Mouse (Mus musculus): ENCODE measurements around the gene Paqr6. TPM values are rescaled to one million over a fixed set of nuclear protein-coding genes. Genes with fewer than 3 reads are reported as not detected.

Paqr6 gene
- 1.9 and 2.3 TPM in 2 replicates for polyA plus RNA-seq (2015; fragmentation: Nextera tagmentation; extraction: Ambion mirVana)

- Histone ChIP-seq H3K4me2 (0 out of 2 replicates have a peak within 1 kb of the TSS, but pooled peaks have one; percentile 12), H3K9me3 (no peaks in the 10 kb centered on the region)
- ATAC-seq (ENCODE audit: low FRiP score, low read depth): no peak
Observed at GRCm38 (mm10) chr3:88364337-88364736, at the start of gene Paqr6. TSS of gene Paqr6 (plus strand) at chr3:88364584.

GRCm38 (mm10) chr3:88324951-88325405 is 39.4 kb upstream of the Paqr6 start, which contains the start of gene Glmp:
TSS of gene Glmp (plus strand) at chr3:88325023.
- Histone ChIP-seq H3K4me1 (replicated peaks) (peaks cover 15% of the 10 kb centered on the region), H3K4me3 (peak within 1 kb of the TSS; percentile 49), H3K4me2 (peak within 1 kb of the TSS; percentile 70), H3K9me3 (no peaks in the 10 kb centered on the region), H3K27ac (replicated peaks) (no peak within 1 kb of the TSS), H3K27me3 (no peaks in the 10 kb centered on the region), H3K9ac (peak within 1 kb of the TSS; percentile 49), H3K36me3 (peaks cover 42% of the 10 kb centered on the region)
- 1% methylated on average over 10 of the region's 10 CpGs for WGBS
- ATAC-seq (ENCODE audit: low FRiP score, low read depth): peak; percentile 87

More at GRCm38 (mm10) chr3:88364337-88364736, at the start of gene Paqr6:
- WGBS: 2% methylated on average over 16 of the region's 16 CpGs
- H3K4me3 ChIP-seq: no peak within 1 kb of the TSS
- H3K9ac ChIP-seq: no peak within 1 kb of the TSS
- H3K27me3 ChIP-seq: 0 out of 2 replicates have a peak, but pooled peaks cover 7% of the 10 kb centered on the region
- no peaks in the 10 kb centered on the region; the same call in 1 of the 2 replicates for H3K4me1 ChIP-seq (replicated peaks)
- H3K27ac ChIP-seq (replicated peaks): no peak within 1 kb of the TSS
- peaks cover 36% of the 10 kb centered on the region for H3K36me3 ChIP-seq

- no peak for ATAC-seq (ENCODE audit: low FRiP score, low read depth)
- no peaks in the 10 kb centered on the region for H3K27me3 ChIP-seq
- no peak overlapping the region for H3K4me2 ChIP-seq
- peaks cover 15% of the 10 kb centered on the region for H3K4me1 ChIP-seq (replicated peaks)
- H3K4me3 ChIP-seq: no peak overlapping the region
- no peak overlapping the region for H3K27ac ChIP-seq (replicated peaks)
- 70% methylated on average over 5 of the region's 5 CpGs for WGBS
- peaks cover 6% of the 10 kb centered on the region; the same call in 1 of the 2 replicates for H3K36me3 ChIP-seq
- H3K9ac ChIP-seq: no peak overlapping the region
- H3K9me3 ChIP-seq: no peaks in the 10 kb centered on the region
Observed at GRCm38 (mm10) chr3:88328956-88329355, 35.4 kb upstream of the Paqr6 start.

GRCm38 (mm10) chr3:88331282-88331681 is 33.1 kb upstream of the Paqr6 start:
- 26% methylated on average over 2 of the region's 2 CpGs for WGBS
- no peak overlapping the region for H3K4me3 ChIP-seq
- H3K9ac ChIP-seq: no peak overlapping the region
- no peak overlapping the region for H3K27ac ChIP-seq (replicated peaks)
- H3K36me3 ChIP-seq: peaks cover 6% of the 10 kb centered on the region; the same call in 1 of the 2 replicates
- H3K4me2 ChIP-seq: no peak overlapping the region
- H3K9me3 ChIP-seq: no peaks in the 10 kb centered on the region
- no peaks in the 10 kb centered on the region for H3K27me3 ChIP-seq
- H3K4me1 ChIP-seq (replicated peaks): peaks cover 9% of the 10 kb centered on the region
- ATAC-seq (ENCODE audit: low FRiP score, low read depth): no peak

DNA sequence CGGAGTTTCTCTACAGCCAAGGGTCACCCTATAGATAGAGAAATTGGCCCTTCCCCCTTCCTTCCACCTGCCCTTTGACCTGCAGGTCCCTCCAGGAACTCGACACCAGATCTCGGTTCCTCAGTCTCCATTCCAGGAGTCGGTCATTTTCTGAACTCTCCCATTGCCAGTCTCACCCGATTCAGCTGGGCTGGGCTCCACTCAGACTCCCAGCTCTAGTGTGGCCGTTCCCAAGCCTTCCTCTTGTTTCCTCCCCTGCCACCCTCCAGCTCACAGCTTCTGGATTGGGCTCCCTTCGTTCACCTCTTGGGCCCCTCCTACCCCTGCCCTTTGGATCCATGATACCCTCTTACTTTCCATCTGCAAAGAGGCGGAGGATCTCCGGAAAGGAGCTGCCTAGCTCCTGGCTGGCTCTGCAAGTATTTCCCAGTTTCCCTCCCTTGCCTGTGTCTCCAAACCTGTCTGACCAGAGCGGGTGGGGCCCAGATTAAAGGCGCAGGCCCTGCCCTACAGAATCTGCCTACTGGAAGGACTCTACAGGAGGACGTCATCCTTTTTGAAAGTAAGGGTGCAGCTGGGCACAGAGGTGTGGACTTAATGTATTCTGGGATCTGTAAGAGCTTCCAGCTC is 30.2 kb upstream of the Paqr6 start:
- ATAC-seq (ENCODE audit: low FRiP score, low read depth): no peak
- H3K9ac ChIP-seq: no peak overlapping the region
- no peaks in the 10 kb centered on the region for H3K36me3 ChIP-seq
- H3K27ac ChIP-seq (replicated peaks): no peak overlapping the region
- no peak overlapping the region for H3K4me3 ChIP-seq
- H3K4me2 ChIP-seq: no peak overlapping the region
- H3K9me3 ChIP-seq: no peaks in the 10 kb centered on the region
- H3K27me3 ChIP-seq: no peaks in the 10 kb centered on the region
- WGBS: 68% methylated on average over 12 of the region's 12 CpGs
- peaks cover 27% of the 10 kb centered on the region for H3K4me1 ChIP-seq (replicated peaks)

DNA sequence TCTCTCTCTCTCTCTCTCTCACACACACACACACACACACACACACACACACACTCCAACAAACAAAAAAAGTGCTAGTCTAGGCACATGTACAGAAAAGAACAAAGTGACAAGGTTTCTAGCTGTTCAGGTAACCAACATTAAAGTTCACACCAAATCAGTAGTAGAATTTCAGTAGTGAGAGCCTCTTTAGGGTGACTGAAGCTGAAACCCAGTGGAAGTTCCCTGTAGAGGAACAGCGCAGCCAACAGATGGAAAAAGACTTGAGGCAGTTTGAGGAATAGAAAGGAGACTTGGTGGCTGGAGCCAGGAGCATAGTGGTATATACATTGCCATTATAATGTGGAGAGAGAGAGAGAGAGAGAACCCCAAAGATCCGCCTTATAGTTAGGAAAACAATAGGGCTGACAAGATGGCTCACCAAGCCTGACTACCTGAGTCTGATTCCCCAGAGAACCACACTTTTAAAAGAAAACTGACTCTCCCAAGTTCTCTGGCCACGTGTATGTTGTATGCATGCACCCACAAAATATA is 29.4 kb upstream of the Paqr6 start:
- H3K36me3 ChIP-seq: no peaks in the 10 kb centered on the region
- WGBS: 35% methylated on average over 3 of the region's 3 CpGs
- H3K4me3 ChIP-seq: peak overlapping the region; percentile 62
- H3K4me1 ChIP-seq (replicated peaks): peaks cover 27% of the 10 kb centered on the region
- peak overlapping the region; percentile 95; the same call in 1 of the 2 replicates for H3K27ac ChIP-seq (replicated peaks)
- no peaks in the 10 kb centered on the region for H3K27me3 ChIP-seq
- H3K9me3 ChIP-seq: no peaks in the 10 kb centered on the region
- peak overlapping the region; percentile 79 for H3K9ac ChIP-seq
- peak overlapping the region; percentile 78 for H3K4me2 ChIP-seq
- ATAC-seq (ENCODE audit: low FRiP score, low read depth): no peak

GRCm38 (mm10) chr3:88335436-88336053 is 28.8 kb upstream of the Paqr6 start:
- H3K27ac ChIP-seq (replicated peaks): peak overlapping the region; percentile 95
- no peaks in the 10 kb centered on the region for H3K27me3 ChIP-seq
- no peaks in the 10 kb centered on the region for H3K36me3 ChIP-seq
- no peaks in the 10 kb centered on the region for H3K9me3 ChIP-seq
- peak overlapping the region; percentile 79 for H3K9ac ChIP-seq
- under 1% methylated on average over 27 of the region's 27 CpGs for WGBS
- peak overlapping the region; percentile 78 for H3K4me2 ChIP-seq
- peak overlapping the region; percentile 62 for H3K4me3 ChIP-seq
- peak; percentile 52; the same call in 1 of the 2 replicates for ATAC-seq (ENCODE audit: low FRiP score, low read depth)
- peaks cover 27% of the 10 kb centered on the region for H3K4me1 ChIP-seq (replicated peaks)

- Histone ChIP-seq H3K9ac (peak within 1 kb of the TSS; percentile 79), H3K4me1 (replicated peaks) (peaks cover 27% of the 10 kb centered on the region), H3K36me3 (no peaks in the 10 kb centered on the region), H3K4me3 (peak within 1 kb of the TSS; percentile 62), H3K27ac (replicated peaks) (peak within 1 kb of the TSS; percentile 95), H3K4me2 (peak within 1 kb of the TSS; percentile 78), H3K9me3 (no peaks in the 10 kb centered on the region), H3K27me3 (no peaks in the 10 kb centered on the region)
- WGBS: 2% methylated on average over 65 of the region's 66 CpGs
- ATAC-seq (ENCODE audit: low FRiP score, low read depth): peak; percentile 96
Observed at GRCm38 (mm10) chr3:88336058-88337013, 28.0 kb upstream of the Paqr6 start, which contains the start of the genes Tmem79 and Smg5. TSS of gene Tmem79 (minus strand) at chr3:88336148. TSS of gene Smg5 (plus strand) at chr3:88336260.

DNA sequence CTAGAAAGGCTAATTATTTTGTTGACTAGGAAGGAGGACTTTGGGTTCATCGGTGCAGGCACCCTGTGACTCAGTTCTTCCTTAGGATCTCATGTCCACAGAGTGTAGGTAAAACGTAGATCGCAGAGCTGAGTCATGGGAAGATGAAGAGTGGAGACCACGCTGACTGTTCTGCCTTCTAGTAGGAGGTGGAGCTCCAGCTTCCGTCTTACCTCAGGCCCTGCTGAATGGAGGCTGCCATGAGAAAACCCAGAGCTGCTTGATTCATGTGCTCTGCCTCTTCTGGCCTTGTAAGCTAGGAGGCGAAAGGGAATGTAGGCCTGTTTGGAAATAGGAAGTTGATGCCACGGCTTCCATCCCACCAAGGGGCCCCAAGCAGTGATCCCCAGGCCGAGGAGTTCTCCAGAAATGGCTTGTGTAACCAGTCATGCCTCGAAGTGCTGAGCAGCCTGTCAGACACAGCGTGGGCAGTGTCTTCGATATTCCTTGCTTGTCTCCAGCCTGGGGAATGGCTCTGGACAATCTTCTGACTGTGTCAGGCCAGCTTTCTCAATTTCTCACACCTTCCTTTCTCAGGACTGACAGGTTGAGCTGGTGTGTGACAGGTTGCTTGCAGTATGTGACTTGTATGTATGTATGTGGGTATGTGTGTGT is 26.9 kb upstream of the Paqr6 start:
- 0 out of 2 replicates have a peak overlapping the region, but pooled peaks have one; percentile 62 for H3K4me3 ChIP-seq
- no peaks in the 10 kb centered on the region for H3K9me3 ChIP-seq
- ATAC-seq (ENCODE audit: low FRiP score, low read depth): no peak
- peak overlapping the region; percentile 5; the same call in 1 of the 2 replicates for H3K9ac ChIP-seq
- H3K36me3 ChIP-seq: peaks cover 5% of the 10 kb centered on the region
- peaks cover 27% of the 10 kb centered on the region for H3K4me1 ChIP-seq (replicated peaks)
- no peak overlapping the region for H3K27ac ChIP-seq (replicated peaks)
- 80% methylated on average over 11 of the region's 11 CpGs for WGBS
- H3K4me2 ChIP-seq: peak overlapping the region; percentile 78
- H3K27me3 ChIP-seq: no peaks in the 10 kb centered on the region

DNA sequence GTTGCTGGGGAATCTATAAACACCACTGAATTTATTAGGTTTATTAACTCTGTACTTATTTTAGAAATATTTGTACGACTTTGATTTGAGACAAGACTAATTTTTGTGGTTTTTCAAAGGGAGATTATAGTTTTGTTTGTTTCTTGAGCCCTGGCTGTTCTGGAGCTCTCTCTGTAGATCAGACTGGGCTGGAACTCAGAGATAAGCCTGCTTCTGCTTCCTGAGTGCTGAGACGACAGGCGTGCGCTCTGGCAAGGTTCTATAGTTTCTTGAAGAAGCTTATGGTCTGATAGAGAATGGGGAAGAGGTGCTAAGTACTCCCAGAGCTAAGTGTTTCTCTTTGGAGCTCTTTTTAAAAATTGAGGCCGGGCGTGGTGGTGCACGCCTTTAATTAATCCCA is 26.1 kb upstream of the Paqr6 start:
- H3K4me2 ChIP-seq: no peak overlapping the region
- 96% methylated on average over 7 of the region's 7 CpGs for WGBS

DNA sequence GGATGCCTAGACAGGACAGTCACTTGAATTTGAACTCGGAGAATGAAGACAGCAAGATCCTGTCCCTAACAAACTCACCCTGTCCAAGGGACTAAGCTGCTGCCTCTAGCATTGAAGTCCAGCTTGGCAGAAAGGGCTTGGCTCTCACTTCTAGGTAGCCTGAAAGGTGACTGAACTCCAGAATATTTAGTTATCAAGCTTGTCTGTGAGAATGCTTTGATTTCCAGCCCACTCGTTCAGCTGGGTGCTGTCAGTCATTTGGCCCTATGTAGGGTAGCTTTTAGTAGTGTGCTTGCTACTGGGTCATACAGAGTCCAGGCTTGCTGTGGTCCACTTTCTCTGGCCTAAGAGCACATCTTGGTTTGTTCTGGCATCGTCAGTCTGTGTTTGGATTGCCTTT is 25.4 kb upstream of the Paqr6 start:
- Histone ChIP-seq H3K36me3 (peaks cover 21% of the 10 kb centered on the region), H3K4me2 (no peak overlapping the region), H3K4me3 (no peak overlapping the region), H3K9me3 (no peaks in the 10 kb centered on the region), H3K27me3 (no peaks in the 10 kb centered on the region), H3K4me1 (replicated peaks) (peaks cover 27% of the 10 kb centered on the region), H3K27ac (replicated peaks) (no peak overlapping the region), H3K9ac (no peak overlapping the region)
- ATAC-seq (ENCODE audit: low FRiP score, low read depth): no peak
- 84% methylated on average over 3 of the region's 3 CpGs for WGBS

More for the DNA sequence above, 26.1 kb upstream of the Paqr6 start:
- ATAC-seq (ENCODE audit: low FRiP score, low read depth): no peak
- no peaks in the 10 kb centered on the region for H3K9me3 ChIP-seq
- H3K36me3 ChIP-seq: peaks cover 14% of the 10 kb centered on the region
- H3K9ac ChIP-seq: no peak overlapping the region
- H3K27ac ChIP-seq (replicated peaks): no peak overlapping the region
- H3K27me3 ChIP-seq: no peaks in the 10 kb centered on the region
- no peak overlapping the region for H3K4me3 ChIP-seq
- peaks cover 27% of the 10 kb centered on the region for H3K4me1 ChIP-seq (replicated peaks)
